Mouse (Mus musculus) CH12.LX (cell line): Measurements from ENCODE around the gene Dll1.

Source experiments
- CTCF ChIP-seq, 2 experiments: IDR thresholded peaks in 1 of 2; conservative IDR thresholded peaks in 1 of 2; 2 replicates each; pipeline ENCODE4 v1.5.1; 2011 to 2012; ENCODE audit warnings: low read depth in 2 of 2, low read length in 2 of 2, improper control_type of control experiment in 1 of 2, inconsistent platforms in 1 of 2, mild to moderate bottlenecking in 1 of 2, moderate library complexity in 1 of 2
- EP300 ChIP-seq: IDR thresholded peaks from 2 replicates; pipeline ENCODE4 v1.6.1; 2011; ENCODE audit warnings: low read length, improper control_type of control experiment
- JUND ChIP-seq: conservative IDR thresholded peaks from 2 replicates; pipeline ENCODE4 v1.6.1; 2011; ENCODE audit warnings: low read depth, low read length, improper control_type of control experiment
- MAX ChIP-seq: IDR thresholded peaks from 2 replicates; pipeline ENCODE4 v1.6.1; 2011; ENCODE audit warnings: low read length, improper control_type of control experiment
- MEF2A ChIP-seq: IDR thresholded peaks from 2 replicates; pipeline ENCODE4 v1.6.1; 2014; ENCODE audit warnings: low read depth, mild to moderate bottlenecking, inconsistent platforms, low read length, improper control_type of control experiment, borderline replicate concordance
- NELFE ChIP-seq: IDR thresholded peaks from 2 replicates; pipeline ENCODE4 v1.6.1; 2011; ENCODE audit warnings: low read depth, low read length, improper control_type of control experiment
- NRF1 ChIP-seq: IDR thresholded peaks from 2 replicates; pipeline ENCODE4 v1.6.1; 2014; ENCODE audit warnings: low read depth, mild to moderate bottlenecking, inconsistent platforms, low read length, improper control_type of control experiment, moderate library complexity
- POLR2A ChIP-seq: IDR thresholded peaks from 2 replicates; pipeline ENCODE4 v1.6.1; 2011; ENCODE audit warnings: low read depth, mild to moderate bottlenecking, improper control_type of control experiment, low read length
- TBP ChIP-seq: conservative IDR thresholded peaks from 2 replicates; pipeline ENCODE4 v1.6.1; 2011; ENCODE audit warnings: low read depth, low read length, improper control_type of control experiment
- USF1 ChIP-seq: IDR thresholded peaks from 2 replicates; pipeline ENCODE4 v1.6.1; 2014; ENCODE audit warnings: low read depth, mild to moderate bottlenecking, inconsistent platforms, low read length, improper control_type of control experiment

- TF ChIP-seq EP300, result no peak
- TF ChIP-seq JUND, result no peak
- no peak for TF ChIP-seq MEF2A
- no peak for TF ChIP-seq POLR2A
- TF ChIP-seq NRF1, result no peak
- no peak for TF ChIP-seq TBP
- no peak for TF ChIP-seq MAX
- TF ChIP-seq NELFE, result no peak
- no peak for TF ChIP-seq CTCF (conservative IDR thresholded peaks at IDR 0.05 in 1 of 2, IDR thresholded peaks at IDR 0.05 in 1 of 2; ENCODE audit: low read depth in 2 of 2, low read length in 2 of 2)
- TF ChIP-seq USF1, result no peak
Observed at GRCm38 (mm10) chr17:15406576-15406975, 29.9 kb upstream of the Dll1 start.
